Mouse (Mus musculus): Measurements from ENCODE around the gene Foxp1. TPM values are rescaled to one million over a fixed set of nuclear protein-coding genes. Genes with fewer than 3 reads are reported as not detected.
A peak's percentile ranks its signal among the peaks of the same experiment; 100 is the strongest.

The Foxp1 gene
- total RNA-seq, 2 experiments from 2014 or later, result 210 to 247 TPM

- intact Hi-C loops (cut with DNase I), result no loop called here
- no peak for DNase-seq
Observed at GRCm38 (mm10) chr6:99337575-99337974, 184.9 kb downstream of the Foxp1 start.

- DNase-seq, result no peak
- intact Hi-C loops (cut with DNase I), result no loop called here
Observed at GRCm38 (mm10) chr6:99336191-99336590, 186.3 kb downstream of the Foxp1 start.

DNA sequence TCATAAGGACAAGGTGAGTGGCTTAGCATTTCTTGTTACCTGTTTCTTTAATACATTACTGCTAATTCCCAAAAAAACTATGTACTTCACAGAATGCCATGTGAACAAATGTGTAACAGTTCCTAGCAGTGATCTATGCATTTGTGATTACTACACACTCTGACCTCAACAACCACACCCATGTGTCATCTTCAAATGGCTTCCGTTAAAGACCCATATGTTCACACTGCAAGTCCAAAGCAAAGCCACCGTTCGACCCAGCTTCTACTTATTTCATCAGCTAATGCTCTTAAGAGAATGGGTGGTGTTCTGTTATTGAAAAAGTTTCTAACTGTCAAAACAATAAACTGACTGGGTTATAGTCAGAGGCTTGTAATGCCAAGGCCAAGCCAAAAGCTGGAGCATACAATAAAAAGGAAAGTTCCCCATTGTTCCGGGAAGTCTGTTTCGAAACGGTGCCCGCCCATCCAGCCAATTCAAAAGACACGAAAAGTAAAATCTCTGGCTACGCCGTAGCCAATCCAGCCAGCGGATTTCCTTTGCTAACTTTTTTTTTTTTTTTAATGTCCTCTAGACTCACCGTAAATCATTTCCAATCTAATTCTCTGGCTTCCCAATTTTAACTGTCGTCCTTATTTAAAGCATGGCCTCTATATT is 187.2 kb downstream of the Foxp1 start:
- no peak for DNase-seq
- intact Hi-C loops (cut with DNase I), result no loop called here

DNA sequence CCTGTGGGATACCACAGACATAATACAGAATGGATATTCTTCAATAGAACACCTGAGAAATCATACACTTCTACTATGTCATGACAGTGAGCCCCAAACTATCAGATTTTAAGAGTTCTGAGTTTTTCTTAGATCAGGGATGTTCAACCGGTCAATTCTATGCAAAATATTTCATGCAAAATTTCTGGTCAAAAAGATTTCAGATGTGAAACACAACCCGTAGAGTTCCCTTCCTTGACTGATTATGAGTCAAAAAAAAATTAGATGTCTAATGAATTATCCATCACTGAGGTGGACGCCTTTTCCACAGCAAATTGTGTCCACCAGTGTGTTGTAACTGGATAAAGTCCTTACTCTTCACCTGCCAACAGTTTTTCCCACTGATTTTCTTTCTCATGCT is 188.3 kb downstream of the Foxp1 start:
- intact Hi-C loops (cut with DNase I), result no loop called here
- no peak for DNase-seq

DNA sequence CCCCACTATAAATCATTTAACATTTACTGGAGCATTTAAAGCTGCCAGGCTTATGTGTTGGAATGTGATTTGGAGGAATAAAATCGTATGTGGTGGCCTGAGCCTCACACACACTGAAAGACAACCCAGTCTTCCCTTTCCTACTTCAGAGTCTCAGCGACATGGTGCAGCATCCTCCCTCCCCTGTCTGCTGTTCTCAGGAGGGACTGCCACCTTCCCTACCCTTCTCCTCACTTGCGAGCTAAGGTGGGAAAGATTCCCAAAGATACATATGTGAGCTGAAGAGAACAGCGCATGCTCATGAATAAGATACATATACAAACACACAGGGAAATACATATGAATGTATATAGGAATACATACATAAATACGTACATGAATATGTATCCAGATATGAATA is 189.4 kb downstream of the Foxp1 start:
- intact Hi-C loops (cut with DNase I), result no loop called here
- no peak for DNase-seq

GRCm38 (mm10) chr6:99330169-99330568 is 192.4 kb downstream of the Foxp1 start:
- DNase-seq, result no peak
- intact Hi-C loops (cut with DNase I), result no loop called here

DNA sequence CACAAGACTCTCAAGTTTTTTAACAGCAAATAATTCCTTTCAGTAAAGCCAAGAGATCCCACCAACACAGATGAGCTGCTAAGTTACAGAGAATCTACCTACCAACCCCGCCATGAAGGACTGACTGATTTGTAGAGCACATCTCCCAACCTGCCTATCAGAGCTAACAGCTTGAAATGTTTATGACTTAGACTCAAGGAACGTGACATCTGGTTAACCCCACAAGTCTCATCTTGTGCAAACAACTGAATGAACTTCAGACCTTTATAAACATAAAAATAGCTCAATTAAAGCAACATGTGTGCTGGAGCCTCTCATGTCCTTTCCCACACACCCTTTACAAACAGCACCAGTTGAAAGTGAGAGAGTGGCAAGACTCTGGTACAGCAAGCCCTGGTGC is 193.9 kb downstream of the Foxp1 start:
- DNase-seq, result no peak
- intact Hi-C loops (cut with DNase I), result no loop called here

DNA sequence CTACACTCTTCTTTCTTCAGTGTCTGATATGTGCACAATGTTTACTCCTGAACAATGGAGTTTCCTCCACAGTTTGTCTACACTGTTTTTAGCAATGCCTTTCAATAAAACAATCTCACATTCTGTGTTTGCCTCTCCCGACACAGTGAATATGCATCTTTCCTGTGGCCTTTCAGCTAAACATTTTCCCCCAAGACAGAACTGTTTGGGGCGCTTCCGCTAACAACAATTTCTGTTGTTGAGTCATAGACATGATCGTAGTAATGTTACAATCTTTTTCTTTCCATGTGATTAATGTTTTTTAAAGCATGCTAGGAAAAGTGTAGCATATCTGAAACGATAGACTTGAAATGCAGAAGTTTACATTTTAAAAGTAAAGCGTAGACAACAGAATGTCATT is 194.4 kb downstream of the Foxp1 start:
- DNase-seq, result no peak
- intact Hi-C loops (cut with DNase I), result no loop called here

DNA sequence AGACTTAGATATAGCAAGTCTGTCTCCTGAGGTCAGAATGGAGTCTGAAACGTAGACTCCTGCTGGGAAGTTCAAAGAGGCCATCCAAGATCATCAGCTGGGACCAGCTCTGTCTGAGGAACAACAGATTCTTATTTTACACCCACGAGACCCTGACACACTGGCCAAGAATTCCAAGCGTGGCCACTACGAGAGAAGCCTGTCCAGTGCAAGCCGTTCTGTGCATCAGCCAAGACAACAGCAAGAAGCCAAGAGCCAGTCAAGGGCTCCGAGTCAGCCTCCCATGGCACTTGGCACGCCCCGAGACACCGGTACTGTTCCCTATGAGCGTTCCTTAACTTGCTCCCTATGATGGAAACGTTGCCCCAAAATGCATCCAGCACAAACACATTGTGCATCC is 194.8 kb downstream of the Foxp1 start:
- intact Hi-C loops (cut with DNase I), result no loop called here
- DNase-seq, result peak; percentile 32

DNA sequence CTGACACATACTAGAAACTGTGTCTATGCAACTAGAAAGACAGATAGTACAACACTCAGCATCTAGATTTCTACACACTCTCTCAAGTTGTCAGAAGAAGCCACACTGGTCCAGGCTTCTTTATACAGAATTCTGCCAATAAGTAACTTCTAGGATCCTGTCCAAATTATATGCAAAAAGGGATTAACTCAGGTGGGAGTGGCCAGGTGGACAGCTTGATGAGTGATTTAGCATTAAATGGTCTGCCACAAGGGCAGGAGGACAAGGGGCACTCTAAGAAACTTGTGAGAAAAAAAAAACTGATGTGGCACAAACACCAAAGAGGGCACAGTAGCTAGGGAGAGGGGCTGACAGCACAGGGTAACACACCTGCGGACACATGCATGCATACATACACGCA is 196.6 kb downstream of the Foxp1 start:
- intact Hi-C loops (cut with DNase I), result no loop called here
- no peak for DNase-seq

DNA sequence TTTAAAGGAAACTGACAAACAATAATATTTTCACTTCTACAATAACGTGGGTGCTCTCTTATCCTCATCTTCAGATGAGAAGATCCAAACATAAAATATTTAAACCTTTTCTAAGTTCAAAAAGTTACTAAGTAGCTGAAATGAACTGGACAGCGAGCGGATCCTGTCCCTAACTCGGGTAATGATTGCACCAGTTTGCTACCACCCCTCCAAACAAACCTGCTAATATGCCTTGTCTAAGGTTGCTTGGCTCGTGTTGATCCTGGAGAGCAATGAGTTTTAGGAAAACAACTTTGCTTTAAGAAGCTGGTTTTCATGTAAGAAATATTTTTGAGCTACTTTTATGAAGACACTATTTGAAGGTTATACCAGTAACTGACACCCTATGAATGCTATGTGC is 197.1 kb downstream of the Foxp1 start:
- intact Hi-C loops (cut with DNase I), result no loop called here
- no peak for DNase-seq

DNA sequence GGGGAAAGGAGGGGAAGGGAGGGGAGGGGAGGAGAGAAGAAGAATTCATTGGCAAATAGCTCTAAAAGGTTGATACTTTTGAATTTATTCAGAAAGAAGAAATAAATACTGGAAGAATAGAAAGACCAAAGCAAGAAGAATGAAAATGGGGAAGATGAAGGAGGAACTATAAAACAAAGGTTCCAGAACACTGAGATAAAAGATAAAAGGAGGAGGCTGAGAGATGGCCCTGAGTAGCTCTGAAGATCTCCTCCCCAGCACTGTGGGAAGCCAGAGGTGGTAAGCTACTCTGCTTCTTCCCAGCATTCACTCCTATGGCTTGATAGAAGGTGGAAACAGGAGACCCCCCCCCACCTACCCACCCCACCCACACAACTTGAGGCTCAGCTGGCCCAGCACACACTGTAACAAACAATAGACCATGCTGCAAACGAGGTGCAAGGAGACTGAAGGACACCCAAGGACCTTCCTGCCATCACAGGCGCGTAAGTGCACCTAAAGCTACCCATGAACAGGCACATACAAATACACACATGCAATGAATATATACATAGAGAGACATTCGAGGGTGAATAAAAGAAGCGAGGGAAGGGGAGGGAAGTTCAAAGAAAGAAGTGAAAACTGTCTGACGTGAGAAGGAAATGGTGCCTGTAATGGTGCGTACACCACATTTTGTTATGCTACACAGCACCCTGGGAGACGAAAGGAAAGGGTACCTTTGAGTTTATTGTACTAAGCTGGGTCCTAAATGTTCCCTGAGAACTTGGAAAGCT is 200.2 kb downstream of the Foxp1 start:
- intact Hi-C loops (cut with DNase I), result no loop called here

DNA sequence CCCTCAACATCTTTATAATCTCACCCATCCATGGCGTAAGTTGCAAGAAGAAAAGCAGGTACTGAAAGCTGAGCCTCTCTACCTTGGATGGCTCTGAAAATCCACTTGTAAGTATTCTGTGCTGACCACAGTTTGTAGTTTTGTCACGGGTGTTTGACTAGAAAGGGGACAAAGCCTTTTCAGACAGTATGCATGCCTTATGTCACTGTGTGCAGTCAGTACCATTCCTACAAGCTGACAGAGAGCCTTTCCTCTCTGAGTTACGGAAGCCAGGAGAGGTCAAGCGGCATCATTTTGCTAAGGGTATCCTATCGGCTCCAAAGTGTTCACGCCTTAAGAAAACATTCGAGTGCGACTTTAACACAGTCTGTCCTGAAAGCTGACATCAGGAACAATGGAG is 202.1 kb downstream of the Foxp1 start:
- intact Hi-C loops (cut with DNase I), result no loop called here
- DNase-seq, result no peak

More for the DNA sequence above, 200.2 kb downstream of the Foxp1 start:
- DNase-seq, result no peak

- no peak for DNase-seq
- intact Hi-C loops (cut with DNase I), result no loop called here
Observed at GRCm38 (mm10) chr6:99319415-99320405, 202.8 kb downstream of the Foxp1 start.

- DNase-seq, result no peak
- intact Hi-C loops (cut with DNase I), result no loop called here
Observed at GRCm38 (mm10) chr6:99314746-99315145, 207.8 kb downstream of the Foxp1 start.

GRCm38 (mm10) chr6:99310529-99310928 is 212.0 kb downstream of the Foxp1 start:
- intact Hi-C loops (cut with DNase I), result no loop called here

DNA sequence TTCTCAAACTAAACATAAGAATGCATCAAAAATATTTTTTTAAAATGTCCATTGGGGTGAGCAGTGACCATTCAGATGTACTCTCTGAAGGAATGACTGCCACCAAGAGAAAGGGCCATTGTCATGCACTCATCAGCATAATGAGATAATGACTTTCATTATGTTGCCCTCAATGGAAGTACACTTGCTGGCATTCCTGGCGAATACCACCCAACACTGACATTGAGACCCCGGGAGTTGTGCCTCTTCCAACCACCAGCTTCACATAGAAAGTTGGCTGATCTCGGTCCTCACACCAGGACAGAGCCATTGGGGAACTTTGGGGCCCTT is 212.4 kb downstream of the Foxp1 start:
- DNase-seq, result no peak
- intact Hi-C loops (cut with DNase I), result no loop called here

More at GRCm38 (mm10) chr6:99310529-99310928, 212.0 kb downstream of the Foxp1 start:
- no peak for DNase-seq

DNA sequence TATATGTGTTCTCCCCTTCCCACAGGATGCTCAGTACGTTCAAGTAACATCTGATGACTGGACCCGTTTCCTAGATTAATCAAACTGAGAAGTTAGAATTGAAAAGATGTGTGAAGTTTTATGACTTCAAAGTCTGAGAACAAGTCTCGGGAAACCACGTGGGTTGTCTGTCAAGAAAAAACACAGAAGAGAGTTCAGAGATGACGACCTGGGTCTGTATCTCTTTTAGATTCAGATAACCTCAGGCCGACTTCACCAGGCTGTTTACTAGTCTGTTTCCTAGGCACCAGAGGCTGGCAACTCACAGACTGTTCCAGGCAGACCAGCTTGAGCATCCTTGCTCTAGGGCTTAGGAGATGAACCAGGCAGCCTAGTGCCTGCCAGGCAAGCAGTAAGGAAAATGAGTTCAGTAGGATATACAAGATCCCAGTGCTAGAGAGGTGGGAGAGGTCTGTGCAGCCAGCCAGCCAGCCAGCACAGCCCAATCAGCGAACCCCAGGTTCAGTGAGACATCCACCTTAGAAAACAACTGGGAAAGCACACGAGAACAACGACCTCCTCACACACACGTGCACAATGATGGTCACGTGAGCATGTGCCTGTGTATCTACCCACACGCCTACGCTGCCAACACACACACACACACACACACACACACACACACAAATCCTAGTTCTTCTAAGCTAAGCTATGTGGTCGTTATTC is 212.9 kb downstream of the Foxp1 start:
- intact Hi-C loops (cut with DNase I), result no loop called here
- DNase-seq, result no peak

GRCm38 (mm10) chr6:99305751-99306150 is 216.8 kb downstream of the Foxp1 start:
- intact Hi-C loops (cut with DNase I), result no loop called here
- DNase-seq, result no peak

DNA sequence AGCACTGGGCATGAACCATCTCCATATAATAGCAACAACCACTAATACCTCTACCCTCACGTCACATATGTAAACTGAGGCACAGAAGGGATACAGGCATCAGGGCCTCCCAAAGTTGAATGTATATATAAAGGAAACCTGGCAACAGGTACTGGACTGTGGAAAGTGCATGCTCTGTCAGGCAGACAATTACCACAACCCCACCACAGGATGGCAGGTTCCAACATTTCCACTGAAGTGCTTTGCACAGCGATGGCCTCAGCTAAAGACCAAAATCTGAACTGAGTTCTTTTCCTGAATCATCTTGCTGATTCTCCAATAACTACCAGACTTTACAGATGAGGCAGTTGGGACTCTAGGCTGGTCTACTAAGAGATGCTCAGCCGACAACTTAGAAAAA is 217.3 kb downstream of the Foxp1 start:
- DNase-seq, result no peak
- intact Hi-C loops (cut with DNase I), result no loop called here
